Mouse (Mus musculus) cortical plate, adult 2 months (tissue): ENCODE data around the gene Cyp3a13. TPM values are rescaled to one million over a fixed set of nuclear protein-coding genes. Genes with fewer than 3 reads are reported as not detected.
A peak's percentile ranks its signal among the peaks of the same experiment; 100 is the strongest.

Source experiments
- H3K27ac ChIP-seq: fragments of 200-500 bp; 2 replicates; pipeline ENCODE4 v1.5.1; 2012; ENCODE audit warnings: low read length, control low read depth, inconsistent platforms; ENCODE audit not compliant: insufficient read depth
- H3K4me1 ChIP-seq: fragments of 200-500 bp; 2 replicates; pipeline ENCODE4 v1.6.1; 2011; ENCODE audit warnings: low read length; ENCODE audit not compliant: control insufficient read depth, insufficient read depth
- H3K4me3 ChIP-seq: fragments of 200-500 bp; 2 replicates; pipeline ENCODE4 v1.5.1; 2011; ENCODE audit warnings: mild to moderate bottlenecking, low read length, control low read depth; ENCODE audit not compliant: insufficient read depth
- CTCF ChIP-seq: fragments of 200-500 bp; IDR thresholded peaks from 2 replicates; pipeline ENCODE4 v1.5.1; 2011; ENCODE audit warnings: mild to moderate bottlenecking, control low read depth, low read length; ENCODE audit not compliant: insufficient read depth; ENCODE audit errors: extremely low read depth
- POLR2A ChIP-seq: fragments of 200-500 bp; IDR thresholded peaks from 2 replicates; pipeline ENCODE4 v1.6.1; 2011; ENCODE audit warnings: mild to moderate bottlenecking, low read length, control low read depth; ENCODE audit not compliant: insufficient read depth; ENCODE audit errors: extremely low read depth
- polyA plus RNA-seq: library from polyadenylated mRNA; depleted of rRNA; stranded (reverse); fragments of >200 nt; gene quantifications from 2 replicates; pipeline ENCODE4 v1.2.3, GENCODE M21; 2012

Gene Cyp3a13
- polyA plus RNA-seq, 1 experiment = 1.6 TPM

GRCm38 (mm10) chr5:137928439-137928838 is 7.0 kb upstream of the Cyp3a13 start:
- Histone ChIP-seq H3K4me1 (no peaks in the 10 kb centered on the region), H3K27ac (no peak overlapping the region), H3K4me3 (no peak overlapping the region)
- TF ChIP-seq CTCF (no peak), POLR2A (no peak)

- Histone ChIP-seq H3K27ac (no peak overlapping the region), H3K4me1 (no peaks in the 10 kb centered on the region), H3K4me3 (no peak overlapping the region)
- TF ChIP-seq POLR2A (no peak), CTCF (no peak)
These were observed 752 bp upstream of the Cyp3a13 start for GRCm38 (mm10) chr5:137922171-137922570.

GRCm38 (mm10) chr5:137915550-137915949 is 5.9 kb downstream of the Cyp3a13 start:
- Histone ChIP-seq H3K27ac (no peak overlapping the region), H3K4me1 (no peaks in the 10 kb centered on the region), H3K4me3 (no peak overlapping the region)
- TF ChIP-seq CTCF (no peak), POLR2A (no peak)

GRCm38 (mm10) chr5:137914508-137914907 is 6.9 kb downstream of the Cyp3a13 start:
- H3K27ac ChIP-seq = no peak overlapping the region
- no peak for TF ChIP-seq POLR2A
- no peak for TF ChIP-seq CTCF
- no peaks in the 10 kb centered on the region for H3K4me1 ChIP-seq
- H3K4me3 ChIP-seq = no peak overlapping the region

- no peaks in the 10 kb centered on the region for H3K4me1 ChIP-seq
- TF ChIP-seq CTCF (no peak), POLR2A (no peak)
- no peak overlapping the region for H3K4me3 ChIP-seq
- no peak overlapping the region for H3K27ac ChIP-seq
These were observed 11.7 kb downstream of the Cyp3a13 start for GRCm38 (mm10) chr5:137909564-137910262.

GRCm38 (mm10) chr5:137897812-137898211 is 23.6 kb downstream of the Cyp3a13 start:
- TF ChIP-seq CTCF (no peak), POLR2A (no peak)
- no peak overlapping the region for H3K4me3 ChIP-seq
- no peak overlapping the region for H3K27ac ChIP-seq
- H3K4me1 ChIP-seq = no peaks in the 10 kb centered on the region

- TF ChIP-seq POLR2A (no peak), CTCF (no peak)
- Histone ChIP-seq H3K27ac (no peak overlapping the region), H3K4me3 (no peak overlapping the region), H3K4me1 (no peaks in the 10 kb centered on the region)
These were observed 28.5 kb downstream of the Cyp3a13 start for GRCm38 (mm10) chr5:137892954-137893353.

GRCm38 (mm10) chr5:137887666-137888065 is 33.8 kb downstream of the Cyp3a13 start:
- TF ChIP-seq POLR2A (no peak), CTCF (no peak)
- Histone ChIP-seq H3K4me1 (no peaks in the 10 kb centered on the region), H3K4me3 (no peak overlapping the region), H3K27ac (no peak overlapping the region)

GRCm38 (mm10) chr5:137885894-137886293 is 35.5 kb downstream of the Cyp3a13 start:
- Histone ChIP-seq H3K4me3 (no peak overlapping the region), H3K27ac (no peak overlapping the region), H3K4me1 (no peaks in the 10 kb centered on the region)
- TF ChIP-seq CTCF (peak; percentile 70), POLR2A (no peak)

- TF ChIP-seq POLR2A (no peak), CTCF (no peak)
- Histone ChIP-seq H3K27ac (no peak overlapping the region), H3K4me1 (no peaks in the 10 kb centered on the region), H3K4me3 (no peak overlapping the region)
These were observed 38.1 kb downstream of the Cyp3a13 start for GRCm38 (mm10) chr5:137883345-137883744.

GRCm38 (mm10) chr5:137882922-137883321 is 38.5 kb downstream of the Cyp3a13 start:
- Histone ChIP-seq H3K4me1 (no peaks in the 10 kb centered on the region), H3K27ac (no peak overlapping the region), H3K4me3 (no peak overlapping the region)
- TF ChIP-seq POLR2A (no peak), CTCF (no peak)

- H3K27ac ChIP-seq = no peak overlapping the region
- H3K4me3 ChIP-seq = no peak overlapping the region
- no peaks in the 10 kb centered on the region for H3K4me1 ChIP-seq
- TF ChIP-seq CTCF = peak; percentile 17; the same call in 1 of the 2 replicates
- no peak for TF ChIP-seq POLR2A
These were observed 43.6 kb downstream of the Cyp3a13 start for GRCm38 (mm10) chr5:137877860-137878259.
